Mouse (Mus musculus): ENCODE results near the gene Kifc1. TPM values are rescaled to one million over a fixed set of nuclear protein-coding genes. Genes with fewer than 3 reads are reported as not detected.

Gene Kifc1
- polyA plus RNA-seq, 1 experiment, result 25.8 TPM

GRCm38 (mm10) chr17:33930280-33931158 lies 40.1 kb upstream of the Kifc1 start:
- H3K9me3 ChIP-seq (ENCODE audit: control insufficient read depth, low read length), result peaks cover 11% of the 10 kb centered on the region
- peak overlapping the region; percentile 95 for H3K4me3 ChIP-seq (replicated peaks)
- H3K36me3 ChIP-seq (ENCODE audit: control insufficient read depth), result peaks cover 54% of the 10 kb centered on the region
- peaks cover 70% of the 10 kb centered on the region for H3K4me1 ChIP-seq (ENCODE audit: control insufficient read depth)
- peaks cover 2% of the 10 kb centered on the region; the same call in 1 of the 2 replicates for H3K27me3 ChIP-seq (ENCODE audit: control insufficient read depth)
- TF ChIP-seq TAL1 (IDR thresholded peaks at IDR 0.05; ENCODE audit: low read length), result no peak
- no peak for TF ChIP-seq GATA1 (IDR thresholded peaks at IDR 0.05; ENCODE audit: low read length)

GRCm38 (mm10) chr17:33929371-33930279 lies 39.2 kb upstream of the Kifc1 start, which contains the start of gene Rgl2:
TSS of gene Rgl2 (plus strand) at chr17:33929543.
- H3K4me3 ChIP-seq (replicated peaks), result peak within 1 kb of the TSS; percentile 95
- peaks cover 15% of the 10 kb centered on the region for H3K9me3 ChIP-seq (ENCODE audit: control insufficient read depth, low read length)
- peaks cover 69% of the 10 kb centered on the region for H3K4me1 ChIP-seq (ENCODE audit: control insufficient read depth)
- TF ChIP-seq GATA1 (IDR thresholded peaks at IDR 0.05; ENCODE audit: low read length) (no peak), TAL1 (IDR thresholded peaks at IDR 0.05; ENCODE audit: low read length) (no peak)
- H3K36me3 ChIP-seq (ENCODE audit: control insufficient read depth), result peaks cover 54% of the 10 kb centered on the region
- peaks cover 2% of the 10 kb centered on the region; the same call in 1 of the 2 replicates for H3K27me3 ChIP-seq (ENCODE audit: control insufficient read depth)

GRCm38 (mm10) chr17:33928251-33928947 lies 37.9 kb upstream of the Kifc1 start:
- Histone ChIP-seq H3K4me3 (replicated peaks) (peak overlapping the region; percentile 95), H3K27me3 (ENCODE audit: control insufficient read depth) (peaks cover 2% of the 10 kb centered on the region; the same call in 1 of the 2 replicates), H3K4me1 (ENCODE audit: control insufficient read depth) (peaks cover 70% of the 10 kb centered on the region), H3K9me3 (ENCODE audit: control insufficient read depth, low read length) (peaks cover 15% of the 10 kb centered on the region), H3K36me3 (ENCODE audit: control insufficient read depth) (peaks cover 51% of the 10 kb centered on the region)
- no peak for TF ChIP-seq TAL1 (IDR thresholded peaks at IDR 0.05; ENCODE audit: low read length)
- no peak for TF ChIP-seq GATA1 (IDR thresholded peaks at IDR 0.05; ENCODE audit: low read length)

GRCm38 (mm10) chr17:33926207-33926932 lies 35.9 kb upstream of the Kifc1 start:
- TF ChIP-seq TAL1 (IDR thresholded peaks at IDR 0.05; ENCODE audit: low read length), result no peak
- TF ChIP-seq GATA1 (IDR thresholded peaks at IDR 0.05; ENCODE audit: low read length), result no peak
- H3K4me1 ChIP-seq (ENCODE audit: control insufficient read depth), result peaks cover 74% of the 10 kb centered on the region

GRCm38 (mm10) chr17:33925406-33926116 lies 35.1 kb upstream of the Kifc1 start:
- H3K36me3 ChIP-seq (ENCODE audit: control insufficient read depth), result peaks cover 42% of the 10 kb centered on the region
- peaks cover under 1% of the 10 kb centered on the region; the same call in 1 of the 2 replicates for H3K27me3 ChIP-seq (ENCODE audit: control insufficient read depth)
- no peak for TF ChIP-seq GATA1 (IDR thresholded peaks at IDR 0.05; ENCODE audit: low read length)
- TF ChIP-seq TAL1 (IDR thresholded peaks at IDR 0.05; ENCODE audit: low read length), result no peak
- no peak overlapping the region for H3K4me3 ChIP-seq (replicated peaks)
- H3K9me3 ChIP-seq (ENCODE audit: control insufficient read depth, low read length), result peaks cover 4% of the 10 kb centered on the region
- H3K4me1 ChIP-seq (ENCODE audit: control insufficient read depth), result peaks cover 74% of the 10 kb centered on the region

More at GRCm38 (mm10) chr17:33926207-33926932, 35.9 kb upstream of the Kifc1 start:
- peaks cover 42% of the 10 kb centered on the region for H3K36me3 ChIP-seq (ENCODE audit: control insufficient read depth)
- H3K27me3 ChIP-seq (ENCODE audit: control insufficient read depth), result peaks cover 2% of the 10 kb centered on the region; the same call in 1 of the 2 replicates
- peaks cover 4% of the 10 kb centered on the region for H3K9me3 ChIP-seq (ENCODE audit: control insufficient read depth, low read length)
- H3K4me3 ChIP-seq (replicated peaks), result no peak overlapping the region

GRCm38 (mm10) chr17:33924577-33925283 lies 34.3 kb upstream of the Kifc1 start:
- H3K36me3 ChIP-seq (ENCODE audit: control insufficient read depth), result peaks cover 42% of the 10 kb centered on the region
- no peaks in the 10 kb centered on the region for H3K27me3 ChIP-seq (ENCODE audit: control insufficient read depth)
- TF ChIP-seq GATA1 (IDR thresholded peaks at IDR 0.05; ENCODE audit: low read length), result no peak
- no peak for TF ChIP-seq TAL1 (IDR thresholded peaks at IDR 0.05; ENCODE audit: low read length)
- H3K9me3 ChIP-seq (ENCODE audit: control insufficient read depth, low read length), result peaks cover 4% of the 10 kb centered on the region
- H3K4me3 ChIP-seq (replicated peaks), result no peak overlapping the region
- peaks cover 74% of the 10 kb centered on the region for H3K4me1 ChIP-seq (ENCODE audit: control insufficient read depth)

GRCm38 (mm10) chr17:33921361-33921760 lies 30.9 kb upstream of the Kifc1 start:
- Histone ChIP-seq H3K27me3 (ENCODE audit: control insufficient read depth) (no peaks in the 10 kb centered on the region; the same call in 1 of the 2 replicates), H3K4me1 (ENCODE audit: control insufficient read depth) (peaks cover 84% of the 10 kb centered on the region), H3K4me3 (replicated peaks) (peak overlapping the region; percentile 78), H3K9me3 (ENCODE audit: control insufficient read depth, low read length) (peaks cover 29% of the 10 kb centered on the region), H3K36me3 (ENCODE audit: control insufficient read depth) (peaks cover 48% of the 10 kb centered on the region)
- no peak for TF ChIP-seq GATA1 (IDR thresholded peaks at IDR 0.05; ENCODE audit: low read length)
- no peak for TF ChIP-seq TAL1 (IDR thresholded peaks at IDR 0.05; ENCODE audit: low read length)

Measured in erythroblast, embryonic 14.5 days (primary cell).